ENCODE assay signal across 11 mouse cellular contexts in the genomic region with DNA sequence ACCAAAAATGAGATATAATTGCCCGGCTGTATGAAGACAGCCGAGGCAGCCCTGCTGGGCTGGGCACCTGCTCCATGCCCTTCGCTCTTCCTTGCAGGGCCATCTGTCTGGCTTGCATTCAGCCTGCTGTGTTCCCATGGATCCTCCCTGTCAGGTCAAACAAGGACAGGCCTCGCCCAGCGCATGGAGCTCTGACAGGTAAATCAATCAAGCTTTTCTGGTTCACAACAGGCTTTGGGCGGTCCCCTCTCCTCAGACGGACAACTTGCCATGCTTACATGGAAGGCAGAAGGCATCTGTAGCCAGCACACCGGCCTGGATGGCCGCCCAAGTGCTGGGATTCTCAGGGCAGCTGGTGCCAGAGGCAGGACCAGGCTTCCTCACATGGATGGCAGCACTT. TPM values are rescaled to one million over a fixed set of nuclear protein-coding genes. Genes with fewer than 3 reads are reported as not detected.
A peak's percentile ranks its signal among the peaks of the same experiment; 100 is the strongest.
DNase-seq lines count a peak whose midpoint lies in the region; ATAC-seq and TF ChIP-seq lines count a peak whose summit lies in the region.
"Had no signal": no experiment of that assay in that cellular context is flagged by ENCODE, and none has a peak within 500 bp of the region (broad histone marks: within the 10 kb centered on the region; RNA-seq: fewer than 3 reads in every experiment).

No protein-coding gene starts in this region.

- peak; percentile 66 for ATAC-seq in intestine, embryonic 16.5 days
- ATAC-seq in megakaryocyte, adult 5-6 weeks (ENCODE audit: poor library complexity, severe bottlenecking), result no peak
- ATAC-seq: activated CD4-positive, CD25-positive, alpha-beta regulatory T cell, adult 4 months; midbrain, embryonic 16.5 days had no signal

- H3K36me3 ChIP-seq in E14TG2a.4 (ENCODE audit: insufficient read depth, low read length) (no peaks in the 10 kb centered on the region), ES-Bruce4 (ENCODE audit: control insufficient read depth, insufficient read depth, low read length, poor library complexity, severe bottlenecking) (no peaks in the 10 kb centered on the region)
- H3K36me3 ChIP-seq in intestine, embryonic 16.5 days (ENCODE audit: control insufficient read depth, insufficient read depth, low read length), result no peaks in the 10 kb centered on the region
- H3K36me3 ChIP-seq: embryonic facial prominence, embryonic 15.5 days; liver, embryonic 13.5 days had no signal

- WGBS in intestine, embryonic 16.5 days, result 47% methylated on average over 9 of the region's 9 CpGs

- H3K27me3 ChIP-seq in E14TG2a.4 (ENCODE audit: insufficient read depth, low read length), result no peaks in the 10 kb centered on the region
- no peaks in the 10 kb centered on the region for H3K27me3 ChIP-seq in ES-Bruce4 (ENCODE audit: control insufficient read depth, insufficient read depth, low read length, poor library complexity, severe bottlenecking)
- no peaks in the 10 kb centered on the region for H3K27me3 ChIP-seq in intestine, embryonic 16.5 days (replicated peaks; ENCODE audit: control insufficient read depth, insufficient read depth, low read length)
- H3K27me3 ChIP-seq: embryonic facial prominence, embryonic 15.5 days; liver, embryonic 13.5 days had no signal

- H3K9me3 ChIP-seq in E14TG2a.4 (ENCODE audit: low read length), result peaks cover 13% of the 10 kb centered on the region
- H3K9me3 ChIP-seq in ES-Bruce4 (replicated peaks; ENCODE audit: control insufficient read depth, insufficient read depth, low read length, poor library complexity, severe bottlenecking), result peaks cover 11% of the 10 kb centered on the region
- H3K9me3 ChIP-seq in intestine, embryonic 16.5 days (ENCODE audit: control insufficient read depth, low read length), result no peaks in the 10 kb centered on the region
- H3K9me3 ChIP-seq: embryonic facial prominence, embryonic 15.5 days; liver, embryonic 13.5 days had no signal

- peak; percentile 51; the same call in 1 of the 2 replicates for TF ChIP-seq EP300 in ES-Bruce4 (IDR thresholded peaks at IDR 0.05; ENCODE audit: insufficient read depth, low read depth, low read length)

- peak; percentile 87 to 91 for DNase-seq in cerebellum, postnatal 10 days
- no peak for DNase-seq in thymus, postnatal 36 days
- DNase-seq in left cerebral cortex, adult 18-20 months (ENCODE audit: low spot score in 2 of 2), result no peak
- DNase-seq: liver, embryonic 13.5 days had no signal

- no peak overlapping the region for H3K4me2 ChIP-seq in intestine, embryonic 16.5 days (ENCODE audit: low read depth, low read length)
- H3K4me2 ChIP-seq: embryonic facial prominence, embryonic 15.5 days; liver, embryonic 13.5 days had no signal

- TF ChIP-seq CTCF in E14TG2a.4 (conservative IDR thresholded peaks at IDR 0.05; ENCODE audit: low read length), result no peak
- no peak for TF ChIP-seq CTCF in ES-Bruce4 (IDR thresholded peaks at IDR 0.05; ENCODE audit: low read depth, low read length)

- peaks cover 31% of the 10 kb centered on the region for H3K4me1 ChIP-seq in E14TG2a.4 (replicated peaks; ENCODE audit: low read depth, low read length)
- H3K4me1 ChIP-seq in ES-Bruce4 (ENCODE audit: control insufficient read depth, insufficient read depth, low read length), result no peaks in the 10 kb centered on the region
- no peaks in the 10 kb centered on the region for H3K4me1 ChIP-seq in intestine, embryonic 16.5 days (ENCODE audit: control insufficient read depth, insufficient read depth, low read length)
- H3K4me1 ChIP-seq: embryonic facial prominence, embryonic 15.5 days; liver, embryonic 13.5 days had no signal

- no peak overlapping the region for H3K27ac ChIP-seq in ES-Bruce4 (ENCODE audit: insufficient read depth, low read length)
- no peak overlapping the region for H3K27ac ChIP-seq in intestine, embryonic 16.5 days (ENCODE audit: low read length)
- H3K27ac ChIP-seq: embryonic facial prominence, embryonic 15.5 days; liver, embryonic 13.5 days had no signal

- TF ChIP-seq POLR2A in ES-Bruce4 (IDR thresholded peaks at IDR 0.05; ENCODE audit: insufficient read depth, low read length), result no peak

- H3K4me3 ChIP-seq in E14TG2a.4 (replicated peaks; ENCODE audit: low read length) (peak overlapping the region; percentile 46), ES-Bruce4 (ENCODE audit: low read depth, low read length) (peak overlapping the region; percentile 16)
- no peak overlapping the region for H3K4me3 ChIP-seq in intestine, embryonic 16.5 days (ENCODE audit: low read length)
- H3K4me3 ChIP-seq: embryonic facial prominence, embryonic 15.5 days; liver, embryonic 13.5 days had no signal

- H3K9ac ChIP-seq in ES-Bruce4 (ENCODE audit: low read depth, poor library complexity, severe bottlenecking), result peak overlapping the region; percentile 9
- H3K9ac ChIP-seq in intestine, embryonic 16.5 days (ENCODE audit: low read depth, low read length), result no peak overlapping the region
- H3K9ac ChIP-seq: embryonic facial prominence, embryonic 15.5 days; liver, embryonic 13.5 days had no signal

RNA-seq across cellular contexts. Expression of gene Gm572, which starts 7.9 kb away (rescaled TPM):
- 0.49 TPM in 1 of 2 replicates, not detected in the other for polyA plus RNA-seq in ES-Bruce4 (2011; ENCODE audit: insufficient read depth, insufficient read length, low read depth, missing spikeins)
- not detected in 2 replicates for polyA plus RNA-seq in intestine, embryonic 16.5 days (2015; fragmentation: Nextera tagmentation; extraction: Ambion mirVana)
- 0.23 and 0.29 TPM in 2 replicates for total RNA-seq in megakaryocyte, adult 5-6 weeks (2015)
- total RNA-seq in megakaryocyte, adult 5-6 weeks (2017), result not detected in 2 replicates
- not detected for total RNA-seq in left cerebral cortex, adult 18-20 months (2021)
- polyA plus RNA-seq: activated CD4-positive, CD25-positive, alpha-beta regulatory T cell, adult 4 months; embryonic facial prominence, embryonic 15.5 days; liver, embryonic 13.5 days; midbrain, embryonic 16.5 days had no signal

RNA-seq across cellular contexts. Expression of gene Tardbp, which starts 24.2 kb away (rescaled TPM):
- 742 and 797 TPM in 2 replicates for polyA plus RNA-seq in ES-Bruce4 (2011; ENCODE audit: insufficient read depth, insufficient read length, low read depth, missing spikeins)
- polyA plus RNA-seq in intestine, embryonic 16.5 days (2015; fragmentation: Nextera tagmentation; extraction: Ambion mirVana), result 230 and 259 TPM in 2 replicates
- 193 and 196 TPM in 2 replicates for total RNA-seq in megakaryocyte, adult 5-6 weeks (2015)
- 339 and 406 TPM in 2 replicates for total RNA-seq in megakaryocyte, adult 5-6 weeks (2017)
- total RNA-seq in left cerebral cortex, adult 18-20 months (2021), result 100 to 1,000 TPM; 214 to 220 TPM

RNA-seq across cellular contexts. Expression of gene Masp2, which starts 48.7 kb away (rescaled TPM):
- polyA plus RNA-seq in ES-Bruce4 (2011; ENCODE audit: insufficient read depth, insufficient read length, low read depth, missing spikeins), result 2.6 TPM in 2 replicates
- polyA plus RNA-seq in intestine, embryonic 16.5 days (2015; fragmentation: Nextera tagmentation; extraction: Ambion mirVana), result 0.29 and 0.84 TPM in 2 replicates
- 0.21 TPM in 1 of 2 replicates, not detected in the other for total RNA-seq in megakaryocyte, adult 5-6 weeks (2015)
- total RNA-seq in megakaryocyte, adult 5-6 weeks (2017), result 0.77 TPM in 1 of 2 replicates, not detected in the other
- total RNA-seq in left cerebral cortex, adult 18-20 months (2021), result 1 to 10 TPM; 1.7 to 2.6 TPM
- polyA plus RNA-seq: activated CD4-positive, CD25-positive, alpha-beta regulatory T cell, adult 4 months had no signal

RNA-seq across cellular contexts. Expression of gene Srm, which starts 59.7 kb away (rescaled TPM):
- 131 and 143 TPM in 2 replicates for polyA plus RNA-seq in ES-Bruce4 (2011; ENCODE audit: insufficient read depth, insufficient read length, low read depth, missing spikeins)
- polyA plus RNA-seq in intestine, embryonic 16.5 days (2015; fragmentation: Nextera tagmentation; extraction: Ambion mirVana), result 155 and 170 TPM in 2 replicates
- total RNA-seq in megakaryocyte, adult 5-6 weeks (2015), result 21.0 and 27.3 TPM in 2 replicates
- total RNA-seq in megakaryocyte, adult 5-6 weeks (2017), result 4.7 and 8.5 TPM in 2 replicates
- total RNA-seq in left cerebral cortex, adult 18-20 months (2021), result 10 to 100 TPM; 72.1 to 77.0 TPM

Comparison
In these comparisons a context has a peak if more than half of its experiments do, and no peak if none do; other contexts are left out.
1. DNase-seq: peak in cerebellum, postnatal 10 days (2 of 2); none in thymus, postnatal 36 days (0 of 2) and left cerebral cortex, adult 18-20 months (0 of 2).